In genomic region chr16:10771769-10772510, GRCm38 (mm10) we compare ENCODE assay signal across 15 mouse cellular contexts. TPM values are rescaled to one million over a fixed set of nuclear protein-coding genes. Genes with fewer than 3 reads are reported as not detected.
DNase-seq lines count a peak whose midpoint lies in the region; ATAC-seq lines count a peak whose summit lies in the region.
"Had no signal": no experiment of that assay in that cellular context is flagged by ENCODE, and none has a peak within 500 bp of the region (broad histone marks: within the 10 kb centered on the region; RNA-seq: fewer than 3 reads in every experiment).

No protein-coding gene starts in this region.

- no peaks in the 10 kb centered on the region for H3K36me3 ChIP-seq in heart, embryonic 15.5 days
- no peaks in the 10 kb centered on the region for H3K36me3 ChIP-seq in heart, embryonic 11.5 days (ENCODE audit: control insufficient read depth, insufficient read depth, low read length)
- H3K36me3 ChIP-seq: hindbrain, embryonic 12.5 days; lung, embryonic 15.5 days had no signal

- H3K9me3 ChIP-seq in heart, embryonic 15.5 days (replicated peaks), result no peaks in the 10 kb centered on the region
- H3K9me3 ChIP-seq in heart, embryonic 11.5 days (replicated peaks; ENCODE audit: control insufficient read depth, low read length), result no peaks in the 10 kb centered on the region
- H3K9me3 ChIP-seq: hindbrain, embryonic 12.5 days; lung, embryonic 15.5 days had no signal

- H3K4me2 ChIP-seq in heart, embryonic 15.5 days, result no peak overlapping the region
- H3K4me2 ChIP-seq in heart, embryonic 11.5 days, result no peak overlapping the region
- H3K4me2 ChIP-seq: hindbrain, embryonic 12.5 days; lung, embryonic 15.5 days had no signal

- H3K4me3 ChIP-seq in heart, embryonic 15.5 days, result no peak overlapping the region
- H3K4me3 ChIP-seq in heart, embryonic 11.5 days (ENCODE audit: low read depth, low read length), result no peak overlapping the region
- H3K4me3 ChIP-seq: hindbrain, embryonic 12.5 days; left cerebral cortex, adult 2 months; lung, embryonic 15.5 days had no signal

- H3K9ac ChIP-seq in heart, embryonic 15.5 days, result no peak overlapping the region
- no peak overlapping the region for H3K9ac ChIP-seq in heart, embryonic 11.5 days (ENCODE audit: low read depth, low read length)
- H3K9ac ChIP-seq: hindbrain, embryonic 12.5 days; lung, embryonic 15.5 days had no signal

- ATAC-seq in heart, embryonic 15.5 days (replicated peaks; ENCODE audit: insufficient number of reproducible peaks, insufficient read depth, low FRiP score, low read depth), result no peak
- no peak for ATAC-seq in heart, embryonic 11.5 days (replicated peaks; ENCODE audit: insufficient number of reproducible peaks, low FRiP score, low TSS enrichment)
- ATAC-seq in megakaryocyte progenitor cell, adult 5-6 weeks (replicated peaks; ENCODE audit: poor library complexity), result peak; percentile 55
- no peak for ATAC-seq in erythroid progenitor cell, adult 5-6 weeks (replicated peaks; ENCODE audit: low FRiP score, poor library complexity, severe bottlenecking)

- 0 out of 2 replicates have a peak, but pooled peaks cover 4% of the 10 kb centered on the region for H3K27me3 ChIP-seq in heart, embryonic 15.5 days
- H3K27me3 ChIP-seq in heart, embryonic 11.5 days (ENCODE audit: control insufficient read depth, insufficient read depth, low read length), result peaks cover 2% of the 10 kb centered on the region; the same call in 1 of the 2 replicates
- H3K27me3 ChIP-seq: lung, embryonic 15.5 days had no signal

- peak; percentile 61 for DNase-seq in c-Kit-positive CD71-positive TER-119-negative erythroid progenitor cells, embryonic 14.5 days (ENCODE audit: low read depth)
- peak; percentile 69 to 74 for DNase-seq in thymus, postnatal 10 days (ENCODE audit: low spot score in 2 of 2)
- DNase-seq in heart, postnatal 4 days, result no peak
- no peak for DNase-seq in layer of hippocampus, adult 8-10 months (ENCODE audit: low spot score in 2 of 2)
- DNase-seq: cerebellum, postnatal 14 days had no signal

- 68% methylated on average over 19 of the region's 19 CpGs for WGBS in heart, embryonic 15.5 days
- 59% methylated on average over 19 of the region's 19 CpGs for WGBS in heart, embryonic 11.5 days (ENCODE audit: insufficient replicate concordance)

- H3K27ac ChIP-seq in heart, embryonic 15.5 days, result 0 out of 2 replicates have a peak overlapping the region, but pooled peaks have one; percentile 9
- H3K27ac ChIP-seq in heart, embryonic 11.5 days (ENCODE audit: low read depth, low read length), result no peak overlapping the region
- H3K27ac ChIP-seq: hindbrain, embryonic 12.5 days; left cerebral cortex, adult 2 months; lung, embryonic 15.5 days had no signal

- peaks cover 28% of the 10 kb centered on the region for H3K4me1 ChIP-seq in heart, embryonic 15.5 days (replicated peaks)
- H3K4me1 ChIP-seq in heart, embryonic 11.5 days (ENCODE audit: control insufficient read depth, insufficient read depth, low read length), result peaks cover 20% of the 10 kb centered on the region
- H3K4me1 ChIP-seq: hindbrain, embryonic 12.5 days had no signal

RNA-seq across cellular contexts. Expression of gene Socs1, which starts 13.4 kb away (rescaled TPM):
- 5.1 and 8.3 TPM in 2 replicates for polyA plus RNA-seq in heart, embryonic 15.5 days (2015; fragmentation: Nextera tagmentation; extraction: Ambion mirVana)
- 4.8 and 5.3 TPM in 2 replicates for polyA plus RNA-seq in heart, embryonic 11.5 days (2014; fragmentation: Nextera tagmentation; extraction: Ambion mirVana)
- 0.39 and 0.59 TPM in 2 replicates for total RNA-seq in megakaryocyte progenitor cell, adult 5-6 weeks (2015)
- 0.64 and 1.4 TPM in 2 replicates for total RNA-seq in megakaryocyte progenitor cell, adult 5-6 weeks (2017)
- total RNA-seq in erythroid progenitor cell, adult 5-6 weeks (2015; ENCODE audit: low replicate concordance), result 0.72 TPM in 1 of 2 replicates, not detected in the other
- total RNA-seq in erythroid progenitor cell, adult 5-6 weeks (2017; ENCODE audit: low replicate concordance), result 0.08 and 1.0 TPM in 2 replicates
- 1 to 10 TPM; 1.6 TPM for total RNA-seq in heart, postnatal 4 days (2021)
- 1 to 10 TPM in 1 of 4 experiments, under 1 TPM in 3; 0.53 to 1.2 (median 0.76) TPM for total RNA-seq in layer of hippocampus, adult 8-10 months (2022)

RNA-seq across cellular contexts. Expression of gene Tnp2, which starts 16.5 kb away (rescaled TPM):
- polyA plus RNA-seq in heart, embryonic 15.5 days (2015; fragmentation: Nextera tagmentation; extraction: Ambion mirVana), result not detected in 2 replicates
- polyA plus RNA-seq in heart, embryonic 11.5 days (2014; fragmentation: Nextera tagmentation; extraction: Ambion mirVana), result not detected in 2 replicates
- not detected in 2 replicates for total RNA-seq in megakaryocyte progenitor cell, adult 5-6 weeks (2015)
- not detected in 2 replicates for total RNA-seq in megakaryocyte progenitor cell, adult 5-6 weeks (2017)
- not detected in 2 replicates for total RNA-seq in erythroid progenitor cell, adult 5-6 weeks (2015; ENCODE audit: low replicate concordance)
- not detected in 2 replicates for total RNA-seq in erythroid progenitor cell, adult 5-6 weeks (2017; ENCODE audit: low replicate concordance)
- not detected for total RNA-seq in heart, postnatal 4 days (2021)
- total RNA-seq in layer of hippocampus, adult 8-10 months (2022), result not detected
- total RNA-seq: gastrocnemius, adult 8-10 months; left cerebral cortex, adult 2 months had no signal
- polyA plus RNA-seq: hindbrain, embryonic 12.5 days; kidney, embryonic 16.5 days; lung, embryonic 15.5 days; neural tube, embryonic 11.5 days had no signal

RNA-seq across cellular contexts. Expression of gene Prm3, which starts 18.8 kb away (rescaled TPM):
- polyA plus RNA-seq in heart, embryonic 15.5 days (2015; fragmentation: Nextera tagmentation; extraction: Ambion mirVana), result not detected in 2 replicates
- not detected in 2 replicates for polyA plus RNA-seq in heart, embryonic 11.5 days (2014; fragmentation: Nextera tagmentation; extraction: Ambion mirVana)
- total RNA-seq in megakaryocyte progenitor cell, adult 5-6 weeks (2015), result not detected in 2 replicates
- total RNA-seq in megakaryocyte progenitor cell, adult 5-6 weeks (2017), result not detected in 2 replicates
- total RNA-seq in erythroid progenitor cell, adult 5-6 weeks (2015; ENCODE audit: low replicate concordance), result not detected in 2 replicates
- total RNA-seq in erythroid progenitor cell, adult 5-6 weeks (2017; ENCODE audit: low replicate concordance), result not detected in 2 replicates
- not detected for total RNA-seq in heart, postnatal 4 days (2021)
- total RNA-seq in layer of hippocampus, adult 8-10 months (2022), result not detected
- total RNA-seq: gastrocnemius, adult 8-10 months; left cerebral cortex, adult 2 months had no signal
- polyA plus RNA-seq: hindbrain, embryonic 12.5 days; kidney, embryonic 16.5 days; lung, embryonic 15.5 days; neural tube, embryonic 11.5 days had no signal

RNA-seq across cellular contexts. Expression of gene Prm2, which starts 24.0 kb away (rescaled TPM):
- not detected in 2 replicates for polyA plus RNA-seq in heart, embryonic 15.5 days (2015; fragmentation: Nextera tagmentation; extraction: Ambion mirVana)
- not detected in 2 replicates for polyA plus RNA-seq in heart, embryonic 11.5 days (2014; fragmentation: Nextera tagmentation; extraction: Ambion mirVana)
- not detected in 2 replicates for total RNA-seq in megakaryocyte progenitor cell, adult 5-6 weeks (2015)
- total RNA-seq in megakaryocyte progenitor cell, adult 5-6 weeks (2017), result not detected in 2 replicates
- total RNA-seq in erythroid progenitor cell, adult 5-6 weeks (2015; ENCODE audit: low replicate concordance), result not detected in 2 replicates
- not detected in 2 replicates for total RNA-seq in erythroid progenitor cell, adult 5-6 weeks (2017; ENCODE audit: low replicate concordance)
- total RNA-seq in heart, postnatal 4 days (2021), result not detected
- total RNA-seq in layer of hippocampus, adult 8-10 months (2022), result not detected
- total RNA-seq: gastrocnemius, adult 8-10 months; left cerebral cortex, adult 2 months had no signal
- polyA plus RNA-seq: hindbrain, embryonic 12.5 days; kidney, embryonic 16.5 days; lung, embryonic 15.5 days; neural tube, embryonic 11.5 days had no signal

RNA-seq across cellular contexts. Expression of gene Prm1, which starts 33.7 kb away (rescaled TPM):
- polyA plus RNA-seq in heart, embryonic 15.5 days (2015; fragmentation: Nextera tagmentation; extraction: Ambion mirVana), result 0.30 TPM in 1 of 2 replicates, not detected in the other
- not detected in 2 replicates for polyA plus RNA-seq in heart, embryonic 11.5 days (2014; fragmentation: Nextera tagmentation; extraction: Ambion mirVana)
- total RNA-seq in megakaryocyte progenitor cell, adult 5-6 weeks (2015), result not detected in 2 replicates
- total RNA-seq in megakaryocyte progenitor cell, adult 5-6 weeks (2017), result not detected in 2 replicates
- not detected in 2 replicates for total RNA-seq in erythroid progenitor cell, adult 5-6 weeks (2015; ENCODE audit: low replicate concordance)
- total RNA-seq in erythroid progenitor cell, adult 5-6 weeks (2017; ENCODE audit: low replicate concordance), result not detected in 2 replicates
- not detected for total RNA-seq in heart, postnatal 4 days (2021)
- total RNA-seq in layer of hippocampus, adult 8-10 months (2022), result not detected
- total RNA-seq: gastrocnemius, adult 8-10 months; left cerebral cortex, adult 2 months had no signal
- polyA plus RNA-seq: hindbrain, embryonic 12.5 days; kidney, embryonic 16.5 days; neural tube, embryonic 11.5 days had no signal

Comparison
In these comparisons a context has a peak if more than half of its experiments do, and no peak if none do; other contexts are left out.
1. DNase-seq: peak in c-Kit-positive CD71-positive TER-119-negative erythroid progenitor cells, embryonic 14.5 days (single experiment) and thymus, postnatal 10 days (2 of 2); none in heart, postnatal 4 days (single experiment) and layer of hippocampus, adult 8-10 months (0 of 2).